Mouse (Mus musculus) liver, embryonic 16.5 days (tissue): ENCODE data around the gene Gsg1l. TPM values are rescaled to one million over a fixed set of nuclear protein-coding genes. Genes with fewer than 3 reads are reported as not detected.

Experiments
- ATAC-seq: fragments of 200-750 bp; cut with Nextera tagmentation; 2 replicates; pipeline ENCODE4 v1.8.0; 2017; ENCODE audit warnings: low read depth, mild to moderate bottlenecking, moderate number of reproducible peaks, moderate library complexity
- H3K27ac ChIP-seq: fragments of 300-500 bp; sonication (generic); 2 replicates; pipeline ENCODE4 v1.5.1; 2014; ENCODE audit warnings: mild to moderate bottlenecking, low read length
- H3K27me3 ChIP-seq: fragments of 300-500 bp; sonication (generic); 2 replicates; pipeline ENCODE4 v1.6.1; 2014; ENCODE audit warnings: low read depth, low read length, mixed read lengths; ENCODE audit not compliant: control insufficient read depth, insufficient read depth
- H3K36me3 ChIP-seq: fragments of 300-500 bp; sonication (generic); 2 replicates; pipeline ENCODE4 v1.6.1; 2014; ENCODE audit warnings: mild to moderate bottlenecking; ENCODE audit not compliant: control insufficient read depth, insufficient read depth
- H3K4me1 ChIP-seq: fragments of 300-500 bp; sonication (generic); 2 replicates; pipeline ENCODE4 v1.6.1; 2014; ENCODE audit warnings: low read depth, low read length, mixed read lengths; ENCODE audit not compliant: control insufficient read depth
- H3K4me2 ChIP-seq: fragments of 300-500 bp; sonication (generic); 2 replicates; pipeline ENCODE4 v1.6.1; 2014; ENCODE audit warnings: low read depth, low read length, mixed read lengths
- H3K4me3 ChIP-seq: fragments of 300-500 bp; sonication (generic); 2 replicates; pipeline ENCODE4 v1.5.1; 2014; ENCODE audit warnings: low read depth, mild to moderate bottlenecking, low read length
- H3K9ac ChIP-seq: fragments of 300-500 bp; sonication (generic); 2 replicates; pipeline ENCODE4 v1.6.1; 2014; ENCODE audit warnings: low read depth, low read length
- H3K9me3 ChIP-seq: fragments of 300-500 bp; sonication (generic); replicated peaks from 2 replicates; pipeline ENCODE4 v1.6.1; 2016; ENCODE audit warnings: low read length; ENCODE audit not compliant: control insufficient read depth
- WGBS: fragments of 180-500 bp; shearing (Covaris S2); extraction: QIAGEN DNeasy Blood & Tissue Kit; methylation state at CpG from one replicate; pipeline ENCODE4 v1.1.7; 2014; ENCODE audit not compliant: insufficient replicate concordance; 5-methylcytosine and 5-hydroxymethylcytosine counted together
- polyA plus RNA-seq: library from polyadenylated mRNA; unstranded; fragments of >200 nt; fragmentation: Nextera tagmentation; extraction: Ambion mirVana; gene quantifications from 2 replicates; pipeline ENCODE4 v1.2.1, GENCODE M21; 2015

Gene Gsg1l
- polyA plus RNA-seq, 1 experiment from 2014 or later: 0.02 TPM

- Histone ChIP-seq H3K27me3 (no peaks in the 10 kb centered on the region; the same call in 1 of the 2 replicates), H3K4me1 (no peaks in the 10 kb centered on the region), H3K27ac (no peak overlapping the region), H3K4me2 (no peak overlapping the region), H3K36me3 (no peaks in the 10 kb centered on the region), H3K9me3 (no peaks in the 10 kb centered on the region), H3K9ac (no peak overlapping the region), H3K4me3 (no peak overlapping the region)
- WGBS: 49% methylated on average over 5 of the region's 5 CpGs
- ATAC-seq: no peak
Observed at GRCm38 (mm10) chr7:125931602-125932001, 150.6 kb downstream of the Gsg1l start.

- Histone ChIP-seq H3K9ac (no peak overlapping the region), H3K36me3 (no peaks in the 10 kb centered on the region), H3K4me2 (no peak overlapping the region), H3K27me3 (no peaks in the 10 kb centered on the region), H3K27ac (no peak overlapping the region), H3K4me1 (no peaks in the 10 kb centered on the region), H3K9me3 (no peaks in the 10 kb centered on the region), H3K4me3 (no peak overlapping the region)
- ATAC-seq: no peak
- WGBS: 58% methylated on average over 5 of the region's 5 CpGs
Observed at GRCm38 (mm10) chr7:125924044-125924443, 158.2 kb downstream of the Gsg1l start.

GRCm38 (mm10) chr7:125920801-125921200 is 161.4 kb downstream of the Gsg1l start:
- Histone ChIP-seq H3K4me3 (no peak overlapping the region), H3K27ac (no peak overlapping the region), H3K36me3 (no peaks in the 10 kb centered on the region), H3K4me2 (no peak overlapping the region), H3K9me3 (no peaks in the 10 kb centered on the region), H3K9ac (no peak overlapping the region), H3K4me1 (no peaks in the 10 kb centered on the region), H3K27me3 (no peaks in the 10 kb centered on the region)
- 39% methylated on average over 5 of the region's 5 CpGs for WGBS
- ATAC-seq: no peak

- no peak overlapping the region for H3K27ac ChIP-seq
- no peaks in the 10 kb centered on the region for H3K9me3 ChIP-seq
- H3K4me2 ChIP-seq: no peak overlapping the region
- no peak overlapping the region for H3K9ac ChIP-seq
- no peaks in the 10 kb centered on the region for H3K36me3 ChIP-seq
- no peaks in the 10 kb centered on the region for H3K4me1 ChIP-seq
- no peaks in the 10 kb centered on the region for H3K27me3 ChIP-seq
- no peak overlapping the region for H3K4me3 ChIP-seq
- 50% methylated on average over 13 of the region's 13 CpGs for WGBS
- ATAC-seq: no peak
Observed at GRCm38 (mm10) chr7:125900386-125901161, 181.6 kb downstream of the Gsg1l start.

- H3K36me3 ChIP-seq: no peaks in the 10 kb centered on the region
- H3K4me1 ChIP-seq: no peaks in the 10 kb centered on the region
- ATAC-seq: no peak
- 47% methylated on average over 2 of the region's 2 CpGs for WGBS
- no peak overlapping the region for H3K27ac ChIP-seq
- H3K4me2 ChIP-seq: no peak overlapping the region
- no peaks in the 10 kb centered on the region for H3K9me3 ChIP-seq
- H3K9ac ChIP-seq: no peak overlapping the region
- H3K27me3 ChIP-seq: no peaks in the 10 kb centered on the region
- no peak overlapping the region for H3K4me3 ChIP-seq
Observed at GRCm38 (mm10) chr7:125899916-125900315, 182.3 kb downstream of the Gsg1l start.

GRCm38 (mm10) chr7:125899036-125899435 is 183.2 kb downstream of the Gsg1l start:
- ATAC-seq: no peak
- H3K27ac ChIP-seq: no peak overlapping the region

GRCm38 (mm10) chr7:125897059-125897458 is 185.2 kb downstream of the Gsg1l start:
- no peak overlapping the region for H3K4me2 ChIP-seq
- no peaks in the 10 kb centered on the region for H3K36me3 ChIP-seq
- no peak overlapping the region for H3K4me3 ChIP-seq
- 67% methylated on average over 4 of the region's 4 CpGs for WGBS
- H3K9me3 ChIP-seq: no peaks in the 10 kb centered on the region
- no peak overlapping the region for H3K9ac ChIP-seq
- H3K27me3 ChIP-seq: no peaks in the 10 kb centered on the region
- ATAC-seq: no peak
- no peaks in the 10 kb centered on the region for H3K4me1 ChIP-seq
- no peak overlapping the region for H3K27ac ChIP-seq

More at GRCm38 (mm10) chr7:125899036-125899435, 183.2 kb downstream of the Gsg1l start:
- no peaks in the 10 kb centered on the region for H3K36me3 ChIP-seq
- H3K4me3 ChIP-seq: no peak overlapping the region
- no peak overlapping the region for H3K9ac ChIP-seq
- no peaks in the 10 kb centered on the region for H3K4me1 ChIP-seq
- no peak overlapping the region for H3K4me2 ChIP-seq
- WGBS: 20% methylated on average over 7 of the region's 7 CpGs
- no peaks in the 10 kb centered on the region for H3K27me3 ChIP-seq
- no peaks in the 10 kb centered on the region for H3K9me3 ChIP-seq

- no peak overlapping the region for H3K27ac ChIP-seq
- no peak for ATAC-seq
- H3K36me3 ChIP-seq: no peaks in the 10 kb centered on the region
- WGBS: 64% methylated on average over 5 of the region's 5 CpGs
- no peak overlapping the region for H3K9ac ChIP-seq
- no peaks in the 10 kb centered on the region for H3K9me3 ChIP-seq
- H3K4me3 ChIP-seq: no peak overlapping the region
- no peaks in the 10 kb centered on the region for H3K27me3 ChIP-seq
- H3K4me2 ChIP-seq: no peak overlapping the region
- H3K4me1 ChIP-seq: no peaks in the 10 kb centered on the region
Observed at GRCm38 (mm10) chr7:125893621-125894020, 188.6 kb downstream of the Gsg1l start.

- Histone ChIP-seq H3K27ac (no peak overlapping the region), H3K4me2 (no peak overlapping the region), H3K27me3 (no peaks in the 10 kb centered on the region), H3K4me3 (no peak overlapping the region), H3K9ac (no peak overlapping the region), H3K4me1 (no peaks in the 10 kb centered on the region), H3K9me3 (no peaks in the 10 kb centered on the region), H3K36me3 (no peaks in the 10 kb centered on the region)
- 55% methylated on average over 12 of the region's 12 CpGs for WGBS
- ATAC-seq: no peak
Observed at GRCm38 (mm10) chr7:125888373-125888772, 193.8 kb downstream of the Gsg1l start.
